Mouse (Mus musculus) ES-Bruce4 (cell line): Measurements from ENCODE around the gene Vmn1r178.
"Not testable (repeated sequence)": the region's sequence is repeated elsewhere in the genome, so short reads cannot be mapped to it uniquely, and the experiment has no call there.

Source experiments
- CTCF ChIP-seq: IDR thresholded peaks from one replicate; pipeline ENCODE4 v1.8.1; 2011; ENCODE audit warnings: low read depth, low read length
- POLR2A ChIP-seq: IDR thresholded peaks from one replicate; pipeline ENCODE4 v1.8.1; 2011; ENCODE audit warnings: low read length; ENCODE audit not compliant: insufficient read depth

DNA sequence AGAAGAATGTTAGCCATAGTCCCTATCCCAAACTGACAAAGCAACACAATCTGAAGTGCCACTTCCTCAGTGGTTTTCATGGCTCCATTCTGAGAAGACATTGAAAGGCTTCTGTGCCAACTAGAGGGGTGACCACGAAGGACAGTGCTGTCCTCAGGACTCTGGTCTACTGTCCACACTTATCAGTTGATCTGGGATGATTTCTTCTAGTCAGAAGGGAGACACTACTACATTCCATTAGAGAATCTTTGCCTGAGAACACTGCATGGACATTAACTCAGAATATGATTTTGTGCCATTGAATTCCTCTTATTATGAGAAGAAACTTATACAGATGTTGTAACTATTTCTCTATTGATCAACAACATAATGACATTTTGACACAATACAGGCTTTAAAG is 25.5 kb upstream of the Vmn1r178 start, which contains the start of gene Vmn1r177:
- TF ChIP-seq CTCF, POLR2A: not testable (repeated sequence)
